Mouse (Mus musculus): Measurements from ENCODE around the gene Nfkb2.
A peak's percentile ranks its signal among the peaks of the same experiment; 100 is the strongest.

Gene Nfkb2

GRCm38 (mm10) chr19:46308706-46309435 lies 4.8 kb downstream of the Nfkb2 start:
- DNase-seq (ENCODE audit: low read depth, low spot score) = no peak

DNA sequence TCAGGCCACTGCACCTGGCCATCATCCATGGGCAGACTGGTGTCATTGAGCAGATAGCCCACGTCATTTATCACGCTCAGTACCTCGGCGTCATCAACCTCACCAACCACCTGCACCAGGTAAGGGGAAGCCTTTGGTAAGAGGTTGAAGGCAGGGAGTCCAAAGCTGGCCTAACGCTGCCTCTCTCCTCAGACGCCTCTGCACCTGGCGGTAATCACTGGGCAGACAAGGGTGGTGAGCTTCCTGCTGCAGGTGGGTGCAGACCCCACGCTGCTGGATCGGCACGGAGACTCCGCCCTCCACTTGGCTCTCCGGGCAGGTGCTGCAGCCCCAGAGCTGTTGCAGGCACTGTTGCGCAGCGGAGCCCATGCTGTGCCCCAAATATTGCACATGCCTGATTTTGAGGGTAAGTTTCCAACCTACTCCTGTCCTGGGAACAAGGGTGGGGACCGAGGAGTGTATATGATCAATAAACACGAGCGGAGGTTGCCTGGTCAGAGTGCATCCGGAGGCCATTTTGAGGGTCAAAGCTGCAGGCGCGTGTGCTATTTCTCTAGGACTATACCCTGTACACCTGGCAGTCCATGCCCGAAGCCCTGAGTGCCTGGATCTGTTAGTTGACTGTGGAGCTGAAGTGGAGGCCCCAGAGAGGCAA lies 5.7 kb downstream of the Nfkb2 start:
- no peak for DNase-seq (ENCODE audit: low read depth, low spot score)

DNA sequence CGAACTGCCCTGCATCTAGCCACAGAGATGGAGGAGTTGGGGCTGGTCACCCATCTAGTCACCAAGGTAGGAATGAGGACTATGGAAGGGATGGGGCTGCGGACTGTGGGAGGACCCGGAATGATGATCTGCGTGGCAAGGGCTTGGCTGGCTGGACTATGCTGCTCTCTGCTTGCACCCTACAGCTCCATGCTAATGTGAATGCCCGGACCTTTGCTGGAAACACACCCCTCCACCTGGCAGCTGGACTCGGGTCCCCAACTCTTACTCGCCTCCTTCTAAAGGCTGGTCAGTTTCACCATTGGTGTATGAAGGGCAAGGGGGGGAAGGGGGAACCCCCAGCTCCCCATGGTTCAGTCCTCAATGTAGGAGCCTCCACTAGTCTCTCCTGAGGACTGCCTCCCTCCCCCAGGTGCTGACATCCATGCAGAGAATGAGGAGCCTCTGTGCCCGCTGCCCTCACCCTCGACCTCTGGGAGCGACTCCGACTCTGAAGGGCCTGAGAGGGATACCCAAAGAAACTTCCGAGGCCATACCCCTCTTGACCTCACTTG lies 6.3 kb downstream of the Nfkb2 start:
- DNase-seq (ENCODE audit: low read depth, low spot score) = no peak

DNA sequence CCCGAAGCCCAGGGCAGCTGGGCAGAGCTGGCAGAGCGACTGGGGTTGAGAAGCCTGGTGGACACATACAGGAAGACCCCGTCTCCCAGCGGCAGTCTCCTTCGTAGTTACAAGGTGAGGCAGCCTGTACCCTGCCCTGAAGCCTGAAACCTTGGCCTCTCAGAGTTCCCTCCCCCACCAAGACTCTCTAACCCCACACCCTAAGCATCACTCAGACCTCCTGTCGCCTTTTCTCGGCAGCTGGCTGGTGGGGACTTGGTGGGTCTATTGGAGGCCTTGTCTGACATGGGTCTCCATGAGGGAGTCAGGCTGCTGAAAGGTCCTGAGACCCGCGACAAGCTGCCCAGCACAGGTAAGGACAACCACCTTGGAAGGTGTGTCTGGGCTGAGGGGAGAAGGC lies 7.2 kb downstream of the Nfkb2 start:
- DNase-seq (ENCODE audit: low read depth, low spot score) = no peak

DNA sequence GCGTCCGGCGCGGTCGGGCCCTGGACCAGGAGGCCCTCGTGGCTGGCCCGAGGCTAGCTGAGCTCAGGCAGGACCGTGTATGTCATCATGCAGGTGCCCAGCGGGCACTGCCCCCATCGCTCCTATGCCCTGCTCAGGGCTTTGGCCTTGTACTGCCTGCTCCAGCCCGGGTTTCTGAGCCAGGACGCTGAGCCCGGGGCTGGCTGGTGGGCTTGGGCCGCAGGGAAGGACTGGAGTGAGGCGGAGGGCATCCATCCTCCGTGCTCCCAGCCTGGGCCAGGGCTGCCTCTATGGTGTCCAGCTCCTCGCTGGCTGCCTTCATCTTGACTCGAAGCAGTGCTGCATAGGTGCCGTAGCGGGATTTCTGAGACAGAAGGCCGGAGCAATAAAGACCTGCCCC lies 8.4 kb downstream of the Nfkb2 start:
- no peak for DNase-seq (ENCODE audit: low read depth, low spot score)

GRCm38 (mm10) chr19:46313116-46313515 lies 9.0 kb downstream of the Nfkb2 start:
- no peak for DNase-seq (ENCODE audit: low read depth, low spot score)

GRCm38 (mm10) chr19:46313591-46313990 lies 9.5 kb downstream of the Nfkb2 start:
- no peak for DNase-seq (ENCODE audit: low read depth, low spot score)

DNA sequence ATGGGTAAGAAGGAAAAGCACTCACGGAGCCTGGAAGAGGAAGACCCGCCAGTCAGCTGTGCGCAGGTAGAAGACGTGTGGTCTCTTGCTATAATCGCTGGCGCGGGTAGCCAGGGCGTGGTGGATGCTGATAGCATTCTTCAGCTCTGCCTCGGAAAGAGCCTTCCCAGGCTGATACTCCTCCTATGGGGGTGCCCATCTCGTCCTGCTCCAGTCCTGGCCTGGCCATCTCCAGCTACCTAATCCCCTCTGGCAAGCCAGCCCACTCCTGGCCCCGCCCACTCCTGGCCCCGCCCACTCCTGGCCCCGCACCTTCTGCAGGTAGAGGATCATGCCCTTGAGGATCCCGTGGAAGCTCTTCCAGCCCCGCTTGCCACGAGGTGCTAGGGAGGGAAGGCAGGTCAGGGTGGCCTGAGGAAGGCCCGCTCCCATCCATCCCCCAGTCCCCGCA lies 10.1 kb downstream of the Nfkb2 start:
- DNase-seq (ENCODE audit: low read depth, low spot score) = no peak

DNA sequence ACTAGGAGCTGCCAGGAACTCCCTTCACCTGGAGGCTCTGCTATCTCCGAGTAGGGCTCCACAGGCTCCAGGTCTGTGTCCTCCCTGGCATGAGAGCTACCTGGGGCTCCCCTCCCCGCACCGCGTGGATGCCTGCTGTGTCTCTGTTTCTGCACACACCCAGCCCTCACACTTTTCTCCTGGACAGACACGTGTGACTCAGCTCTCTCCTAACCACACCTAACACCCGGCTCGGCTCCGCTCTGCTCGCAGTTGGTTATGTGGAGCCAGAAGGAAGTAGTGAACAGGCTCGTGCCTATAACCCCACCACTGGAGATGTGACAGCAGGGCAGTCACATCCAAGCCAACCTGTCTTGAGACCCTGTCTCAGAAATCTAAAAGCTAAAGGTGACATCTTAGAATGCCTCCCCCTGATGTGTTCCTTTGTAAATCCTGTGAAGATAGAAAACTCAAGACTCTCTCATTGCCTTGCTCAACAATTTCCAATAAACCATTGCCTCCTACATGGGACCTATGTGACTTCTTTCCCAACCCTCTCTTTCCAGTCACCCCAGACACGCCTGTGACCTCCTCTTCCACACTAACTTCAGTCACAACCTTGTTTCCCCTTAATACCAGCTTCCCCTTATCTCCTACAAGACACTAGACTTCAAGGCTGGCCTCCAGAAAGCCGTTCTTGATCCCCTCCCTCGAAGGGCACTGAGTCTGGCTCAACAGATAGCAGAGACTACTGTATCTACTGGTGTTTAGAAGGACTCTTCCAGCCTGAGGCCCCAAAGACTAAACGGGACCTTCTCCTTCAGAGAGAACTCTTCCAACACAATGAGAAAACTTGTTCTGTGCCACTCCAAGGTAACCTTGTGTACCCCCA lies 11.0 kb downstream of the Nfkb2 start:
- DNase-seq (ENCODE audit: low read depth, low spot score) = no peak

DNA sequence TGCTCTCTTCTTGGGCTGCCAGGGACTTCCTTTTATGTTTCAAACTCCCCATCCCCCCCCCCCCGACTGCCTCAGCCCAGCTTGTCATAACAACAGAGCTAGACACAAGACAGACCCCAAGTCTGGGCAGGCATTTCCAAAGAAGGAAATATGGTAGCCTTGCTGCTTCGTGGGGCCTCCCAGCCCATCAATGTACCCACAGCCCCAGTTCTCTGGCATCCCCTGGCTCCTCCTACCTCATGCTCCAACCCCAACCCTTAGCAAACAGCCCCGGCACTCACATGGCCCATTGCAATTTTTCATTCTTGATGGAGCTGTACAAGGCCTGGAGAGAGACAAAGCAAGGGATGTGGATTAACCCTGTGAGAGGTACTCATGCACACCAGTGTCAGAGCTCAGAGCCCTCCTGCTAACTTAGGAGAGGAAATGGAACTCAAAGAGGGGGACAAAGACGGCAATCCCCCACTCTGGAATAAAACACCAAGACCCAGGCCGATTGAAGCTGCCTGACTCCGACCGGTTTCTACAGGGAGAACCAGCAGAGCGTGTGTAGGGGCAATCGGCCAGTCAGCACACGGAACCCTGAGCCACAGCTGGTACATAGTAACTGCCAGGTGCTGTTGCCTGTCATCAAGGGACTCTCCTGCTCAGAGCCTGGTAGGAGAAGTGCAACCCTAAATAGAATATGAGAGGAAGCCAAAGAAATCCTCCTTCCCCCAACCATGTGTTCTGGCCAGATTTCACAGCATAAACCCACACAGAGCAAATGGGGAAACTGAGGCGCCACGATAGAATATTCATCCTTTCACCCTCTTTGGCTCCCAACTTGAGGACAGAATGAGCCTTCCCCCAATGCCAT lies 11.9 kb downstream of the Nfkb2 start:
- DNase-seq (ENCODE audit: low read depth, low spot score) = no peak

GRCm38 (mm10) chr19:46316846-46317545 lies 12.9 kb downstream of the Nfkb2 start:
- DNase-seq (ENCODE audit: low read depth, low spot score) = no peak

- no peak for DNase-seq (ENCODE audit: low read depth, low spot score)
These were observed 13.4 kb downstream of the Nfkb2 start for GRCm38 (mm10) chr19:46317546-46317885.

DNA sequence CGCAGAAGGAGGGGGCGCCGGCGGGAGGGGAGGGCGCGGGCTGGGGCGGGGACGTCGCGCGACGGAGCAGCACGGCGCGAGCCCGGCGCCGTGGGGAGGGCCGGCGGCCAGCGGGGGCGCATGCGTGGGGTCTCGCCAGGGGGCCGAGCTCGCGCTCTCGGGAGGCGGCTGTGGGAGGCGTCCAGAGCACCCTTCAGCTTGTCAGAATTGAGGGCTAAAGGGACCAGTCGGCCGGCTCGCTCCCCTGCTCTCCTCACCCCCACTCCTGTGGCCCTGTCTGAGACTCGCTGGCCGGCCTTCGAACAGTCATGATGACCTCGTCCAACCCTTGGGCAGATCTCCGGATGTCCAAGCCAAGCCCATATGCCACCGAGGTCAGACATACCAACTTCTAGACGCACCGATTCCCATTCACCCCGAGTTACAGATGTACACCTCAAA lies 13.9 kb downstream of the Nfkb2 start:
- no peak for DNase-seq (ENCODE audit: low read depth, low spot score)

DNA sequence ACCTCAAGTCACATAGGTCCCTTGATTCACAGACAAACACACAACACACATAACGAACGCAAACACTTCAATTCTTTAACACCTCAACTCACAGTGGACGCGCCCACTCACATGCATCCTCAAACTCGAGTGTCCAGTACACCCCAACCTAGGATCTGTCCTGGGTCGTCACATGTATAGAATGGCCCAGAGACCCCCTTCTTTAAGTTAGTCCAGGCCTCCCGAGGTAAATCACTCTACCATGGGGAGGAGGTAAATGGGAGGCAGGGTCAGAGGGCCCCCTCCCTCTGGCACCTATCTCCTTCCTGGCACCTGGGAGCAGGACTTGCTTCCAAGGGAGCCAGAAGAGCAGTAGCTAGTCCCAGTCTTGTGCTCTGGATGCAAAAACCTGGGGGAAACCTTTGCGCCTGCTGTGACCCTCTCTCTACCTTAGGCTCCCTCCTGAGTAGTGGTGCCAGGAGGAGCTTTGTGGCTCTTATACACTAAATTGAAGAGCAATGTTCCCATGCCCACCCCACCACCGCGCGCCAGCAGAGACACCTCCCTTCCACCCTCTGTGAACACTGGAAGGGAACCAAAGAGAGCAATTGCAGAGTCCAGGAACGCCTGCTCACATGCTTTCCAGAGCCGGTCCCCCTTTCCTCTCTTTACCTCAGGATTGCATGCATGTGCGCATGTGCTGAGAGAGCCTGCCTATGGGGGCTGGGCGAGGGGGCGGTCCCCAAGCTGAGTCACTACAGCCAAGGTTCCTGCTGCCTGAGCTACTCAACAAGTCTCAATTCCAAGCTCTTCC lies 14.7 kb downstream of the Nfkb2 start:
- DNase-seq (ENCODE audit: low read depth, low spot score) = peak; percentile 93

DNA sequence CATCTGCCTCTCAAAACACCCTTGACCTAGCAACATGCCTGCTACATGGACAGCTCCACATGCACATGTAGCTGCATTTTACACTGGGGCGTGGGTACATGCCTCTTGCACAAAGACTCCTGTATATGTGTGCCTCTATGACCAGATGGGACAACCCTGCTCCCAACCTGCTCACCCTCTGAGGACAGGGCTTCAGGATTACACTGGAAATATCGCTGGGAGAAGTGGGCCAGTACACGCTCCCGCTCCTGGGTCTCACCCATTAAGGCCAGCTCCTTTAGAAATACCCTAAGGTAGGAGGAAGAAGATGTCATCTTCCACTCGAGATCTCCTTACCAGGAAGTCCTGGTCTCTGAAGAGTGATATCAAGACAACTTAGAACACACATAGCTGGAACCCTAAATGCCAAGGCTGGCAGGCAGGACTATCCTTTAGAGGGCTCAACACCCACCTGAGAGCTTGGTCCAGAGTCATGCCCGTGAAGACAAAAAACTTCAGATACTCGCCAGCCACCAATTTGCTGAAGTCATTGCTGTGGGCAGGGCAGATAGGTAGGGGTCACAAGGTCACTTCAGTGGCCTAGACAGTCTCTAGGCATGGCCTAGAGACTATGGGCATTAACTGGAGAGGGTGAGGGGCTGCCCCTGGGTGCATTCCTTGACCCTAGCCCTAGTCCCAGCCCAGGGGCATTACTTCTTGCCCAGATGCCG lies 16.1 kb downstream of the Nfkb2 start:
- DNase-seq (ENCODE audit: low read depth, low spot score) = no peak

- DNase-seq (ENCODE audit: low read depth, low spot score) = no peak
These were observed 17.2 kb downstream of the Nfkb2 start for GRCm38 (mm10) chr19:46321101-46321943.

GRCm38 (mm10) chr19:46322144-46322995 lies 18.2 kb downstream of the Nfkb2 start:
- DNase-seq (ENCODE audit: low read depth, low spot score) = no peak
